Mouse (Mus musculus) spleen, adult 18-20 months (tissue): Measurements from ENCODE around the gene Pxk.

Source experiments
- DNase-seq, 2 experiments: peaks; one replicate each; pipeline ENCODE4 v3.0.0; 2022; ENCODE audit warnings: mixed read lengths in 2 of 2

The Pxk gene

GRCm38 (mm10) chr14:8097978-8098686 is at the start of gene Pxk:
Gene Pxk (plus strand): TSS chr14:8098211.
- DNase-seq: peak; percentile 87 to 93

- peak in 1 of 2 experiments; percentile 9 for DNase-seq
Observed at GRCm38 (mm10) chr14:8049334-8049733, 48.7 kb upstream of the Pxk start.

- DNase-seq: no peak
Observed at GRCm38 (mm10) chr14:8051869-8052268, 46.1 kb upstream of the Pxk start.

- DNase-seq: no peak
Observed at GRCm38 (mm10) chr14:8052661-8053060, 45.4 kb upstream of the Pxk start.

- DNase-seq: no peak
Observed at GRCm38 (mm10) chr14:8054310-8055102, 43.5 kb upstream of the Pxk start.

GRCm38 (mm10) chr14:8056076-8056475 is 41.9 kb upstream of the Pxk start:
- DNase-seq: no peak

GRCm38 (mm10) chr14:8059938-8060337 is 38.1 kb upstream of the Pxk start:
- no peak for DNase-seq

- no peak for DNase-seq
Observed at GRCm38 (mm10) chr14:8062076-8062475, 35.9 kb upstream of the Pxk start.

GRCm38 (mm10) chr14:8062537-8063301 is 35.3 kb upstream of the Pxk start:
- DNase-seq: no peak

GRCm38 (mm10) chr14:8063835-8064785 is 33.9 kb upstream of the Pxk start:
- DNase-seq: no peak

- DNase-seq: peak; percentile 88 to 96
Observed at GRCm38 (mm10) chr14:8080165-8080679, 17.8 kb upstream of the Pxk start, which contains the start of gene Rpp14. Gene Rpp14 (plus strand): TSS chr14:8080367.

GRCm38 (mm10) chr14:8080718-8081117 is 17.3 kb upstream of the Pxk start:
- no peak for DNase-seq

- no peak for DNase-seq
Observed at GRCm38 (mm10) chr14:8082949-8083348, 15.1 kb upstream of the Pxk start.

- DNase-seq: no peak
Observed at GRCm38 (mm10) chr14:8089016-8089415, 9.0 kb upstream of the Pxk start.

- DNase-seq: no peak
Observed at GRCm38 (mm10) chr14:8092573-8092972, 5.4 kb upstream of the Pxk start.

- no peak for DNase-seq
Observed at GRCm38 (mm10) chr14:8093427-8093826, 4.6 kb upstream of the Pxk start.

- no peak for DNase-seq
Observed at GRCm38 (mm10) chr14:8094931-8095561, 3.0 kb upstream of the Pxk start.

- DNase-seq: no peak
Observed at GRCm38 (mm10) chr14:8095562-8095950, 2.5 kb upstream of the Pxk start.

- DNase-seq: no peak
Observed at GRCm38 (mm10) chr14:8098687-8098995, 630 bp downstream of the Pxk start.

- DNase-seq: peak in 1 of 2 experiments; percentile 35
Observed at GRCm38 (mm10) chr14:8099561-8100021, 1.6 kb downstream of the Pxk start.

GRCm38 (mm10) chr14:8101886-8102285 is 3.9 kb downstream of the Pxk start:
- DNase-seq: no peak
